Mouse (Mus musculus) hindbrain, embryonic 13.5 days (tissue): Measurements from ENCODE around the gene Cadm1. TPM values are rescaled to one million over a fixed set of nuclear protein-coding genes. Genes with fewer than 3 reads are reported as not detected.

ENCODE experiments used
- ATAC-seq: fragments of 200-750 bp; cut with Nextera tagmentation; 2 replicates; pipeline ENCODE4 v1.8.0; 2017; ENCODE audit warnings: moderate TSS enrichment; ENCODE audit not compliant: low FRiP score
- H3K27ac ChIP-seq: fragments of 300-500 bp; sonication (generic); 2 replicates; pipeline ENCODE4 v1.5.1; 2015; ENCODE audit warnings: inconsistent platforms, mild to moderate bottlenecking, moderate library complexity
- H3K27me3 ChIP-seq: fragments of 300-500 bp; sonication (generic); 2 replicates; pipeline ENCODE4 v1.6.1; 2015; ENCODE audit warnings: mild to moderate bottlenecking, inconsistent platforms
- H3K36me3 ChIP-seq: fragments of 300-500 bp; sonication (generic); 2 replicates; pipeline ENCODE4 v1.6.1; 2015; ENCODE audit warnings: mild to moderate bottlenecking, inconsistent platforms
- H3K4me1 ChIP-seq: fragments of 300-500 bp; sonication (generic); replicated peaks from 2 replicates; pipeline ENCODE4 v1.6.1; 2015; ENCODE audit warnings: inconsistent platforms
- H3K4me2 ChIP-seq: fragments of 300-500 bp; sonication (generic); 2 replicates; pipeline ENCODE4 v1.6.1; 2015; ENCODE audit warnings: inconsistent platforms, mild to moderate bottlenecking, moderate library complexity
- H3K4me3 ChIP-seq: fragments of 300-500 bp; sonication (generic); 2 replicates; pipeline ENCODE4 v1.5.1; 2015; ENCODE audit warnings: mild to moderate bottlenecking, inconsistent platforms
- H3K9ac ChIP-seq: fragments of 300-500 bp; sonication (generic); 2 replicates; pipeline ENCODE4 v1.6.1; 2015; ENCODE audit warnings: mild to moderate bottlenecking, inconsistent platforms
- H3K9me3 ChIP-seq: fragments of 300-500 bp; sonication (generic); 2 replicates; pipeline ENCODE4 v1.6.1; 2016; ENCODE audit warnings: inconsistent platforms
- WGBS: fragments of 180-500 bp; shearing (Covaris S2); methylation state at CpG from one replicate; pipeline ENCODE4 v1.1.7; 2015; 5-methylcytosine and 5-hydroxymethylcytosine counted together
- polyA plus RNA-seq: library from polyadenylated mRNA; unstranded; fragments of >200 nt; fragmentation: Nextera tagmentation; extraction: Ambion mirVana; gene quantifications from 2 replicates; pipeline ENCODE4 v1.2.1, GENCODE M21; 2015

Cadm1 gene
- polyA plus RNA-seq, 1 experiment from 2014 or later, result 180 TPM

GRCm38 (mm10) chr9:47586176-47586575 lies 56.2 kb downstream of the Cadm1 start:
- H3K27ac ChIP-seq, result no peak overlapping the region
- H3K9me3 ChIP-seq, result no peaks in the 10 kb centered on the region
- ATAC-seq, result no peak
- H3K36me3 ChIP-seq, result no peaks in the 10 kb centered on the region
- peaks cover 50% of the 10 kb centered on the region for H3K4me1 ChIP-seq
- no peaks in the 10 kb centered on the region for H3K27me3 ChIP-seq
- 60% methylated on average over 5 of the region's 5 CpGs for WGBS
- H3K4me3 ChIP-seq, result no peak overlapping the region
- no peak overlapping the region for H3K4me2 ChIP-seq
- no peak overlapping the region for H3K9ac ChIP-seq

GRCm38 (mm10) chr9:47586839-47587238 lies 56.9 kb downstream of the Cadm1 start:
- H3K27ac ChIP-seq, result no peak overlapping the region
- ATAC-seq, result no peak
- H3K9me3 ChIP-seq, result no peaks in the 10 kb centered on the region
- H3K4me2 ChIP-seq, result no peak overlapping the region
- H3K27me3 ChIP-seq, result no peaks in the 10 kb centered on the region
- H3K9ac ChIP-seq, result no peak overlapping the region
- 75% methylated on average over 8 of the region's 8 CpGs for WGBS
- no peaks in the 10 kb centered on the region for H3K36me3 ChIP-seq
- H3K4me1 ChIP-seq, result peaks cover 50% of the 10 kb centered on the region
- H3K4me3 ChIP-seq, result no peak overlapping the region

- Histone ChIP-seq H3K4me2 (no peak overlapping the region), H3K9ac (no peak overlapping the region), H3K4me1 (peaks cover 52% of the 10 kb centered on the region), H3K36me3 (no peaks in the 10 kb centered on the region), H3K27ac (no peak overlapping the region; the same call in 1 of the 2 replicates), H3K4me3 (no peak overlapping the region), H3K9me3 (no peaks in the 10 kb centered on the region), H3K27me3 (no peaks in the 10 kb centered on the region)
- WGBS, result 55% methylated on average over 7 of the region's 7 CpGs
- ATAC-seq, result no peak
These were observed 57.7 kb downstream of the Cadm1 start for GRCm38 (mm10) chr9:47587577-47588194.

- no peaks in the 10 kb centered on the region for H3K36me3 ChIP-seq
- WGBS, result 69% methylated on average over 5 of the region's 5 CpGs
- no peak overlapping the region for H3K9ac ChIP-seq
- H3K27ac ChIP-seq, result no peak overlapping the region
- no peaks in the 10 kb centered on the region for H3K9me3 ChIP-seq
- ATAC-seq, result no peak
- no peak overlapping the region for H3K4me2 ChIP-seq
- peaks cover 49% of the 10 kb centered on the region for H3K4me1 ChIP-seq
- H3K27me3 ChIP-seq, result no peaks in the 10 kb centered on the region
- no peak overlapping the region for H3K4me3 ChIP-seq
These were observed 59.9 kb downstream of the Cadm1 start for GRCm38 (mm10) chr9:47589832-47590231.

- H3K27me3 ChIP-seq, result 0 out of 2 replicates have a peak, but pooled peaks cover 2% of the 10 kb centered on the region
- H3K9me3 ChIP-seq, result no peaks in the 10 kb centered on the region
- WGBS, result 84% methylated on average over 11 of the region's 11 CpGs
- H3K4me2 ChIP-seq, result no peak overlapping the region
- no peak overlapping the region for H3K4me3 ChIP-seq
- peaks cover 42% of the 10 kb centered on the region for H3K4me1 ChIP-seq
- H3K9ac ChIP-seq, result no peak overlapping the region
- no peak for ATAC-seq
- H3K27ac ChIP-seq, result no peak overlapping the region
- H3K36me3 ChIP-seq, result no peaks in the 10 kb centered on the region
These were observed 71.6 kb downstream of the Cadm1 start for GRCm38 (mm10) chr9:47601541-47601940.

- no peaks in the 10 kb centered on the region for H3K9me3 ChIP-seq
- H3K9ac ChIP-seq, result no peak overlapping the region
- no peak for ATAC-seq
- no peak overlapping the region for H3K27ac ChIP-seq
- H3K36me3 ChIP-seq, result no peaks in the 10 kb centered on the region
- H3K27me3 ChIP-seq, result 0 out of 2 replicates have a peak, but pooled peaks cover 2% of the 10 kb centered on the region
- no peak overlapping the region for H3K4me2 ChIP-seq
- no peak overlapping the region for H3K4me3 ChIP-seq
- peaks cover 30% of the 10 kb centered on the region for H3K4me1 ChIP-seq
- WGBS, result 51% methylated on average over 4 of the region's 4 CpGs
These were observed 74.0 kb downstream of the Cadm1 start for GRCm38 (mm10) chr9:47603971-47604370.

GRCm38 (mm10) chr9:47605628-47606027 lies 75.7 kb downstream of the Cadm1 start:
- Histone ChIP-seq H3K9me3 (no peaks in the 10 kb centered on the region), H3K4me1 (peaks cover 37% of the 10 kb centered on the region), H3K9ac (no peak overlapping the region), H3K36me3 (no peaks in the 10 kb centered on the region), H3K4me2 (no peak overlapping the region), H3K27me3 (no peaks in the 10 kb centered on the region), H3K27ac (no peak overlapping the region), H3K4me3 (no peak overlapping the region)
- 84% methylated on average over 5 of the region's 5 CpGs for WGBS
- no peak for ATAC-seq

- H3K27ac ChIP-seq, result no peak overlapping the region
- no peak overlapping the region for H3K9ac ChIP-seq
- no peaks in the 10 kb centered on the region for H3K36me3 ChIP-seq
- 83% methylated on average over 7 of the region's 7 CpGs for WGBS
- H3K4me3 ChIP-seq, result no peak overlapping the region
- peaks cover 41% of the 10 kb centered on the region for H3K4me1 ChIP-seq
- H3K27me3 ChIP-seq, result no peaks in the 10 kb centered on the region
- H3K4me2 ChIP-seq, result no peak overlapping the region
- H3K9me3 ChIP-seq, result no peaks in the 10 kb centered on the region
- no peak for ATAC-seq
These were observed 78.5 kb downstream of the Cadm1 start for GRCm38 (mm10) chr9:47608441-47608840.

- no peak for ATAC-seq
- H3K36me3 ChIP-seq, result no peaks in the 10 kb centered on the region
- H3K4me3 ChIP-seq, result no peak overlapping the region
- H3K27me3 ChIP-seq, result no peaks in the 10 kb centered on the region
- H3K9me3 ChIP-seq, result no peaks in the 10 kb centered on the region
- WGBS, result 27% methylated on average over 6 of the region's 6 CpGs
- H3K27ac ChIP-seq, result no peak overlapping the region
- H3K9ac ChIP-seq, result no peak overlapping the region
- no peak overlapping the region for H3K4me2 ChIP-seq
- H3K4me1 ChIP-seq, result peaks cover 41% of the 10 kb centered on the region
These were observed 78.9 kb downstream of the Cadm1 start for GRCm38 (mm10) chr9:47608921-47609320.

GRCm38 (mm10) chr9:47609443-47609842 lies 79.5 kb downstream of the Cadm1 start:
- whole genome bisulfite sequencing, result 42% methylated on average over 4 of the region's 4 CpGs
- ATAC-seq, result no peak
- H3K27ac ChIP-seq, result no peak overlapping the region
- H3K4me2 ChIP-seq, result no peak overlapping the region
- no peaks in the 10 kb centered on the region for H3K9me3 ChIP-seq
- no peak overlapping the region for H3K4me3 ChIP-seq
- no peaks in the 10 kb centered on the region for H3K36me3 ChIP-seq
- peaks cover 43% of the 10 kb centered on the region for H3K4me1 ChIP-seq
- H3K9ac ChIP-seq, result no peak overlapping the region
- no peaks in the 10 kb centered on the region for H3K27me3 ChIP-seq

- Histone ChIP-seq H3K4me1 (peaks cover 51% of the 10 kb centered on the region), H3K9me3 (no peaks in the 10 kb centered on the region), H3K27me3 (no peaks in the 10 kb centered on the region), H3K4me3 (no peak overlapping the region), H3K27ac (no peak overlapping the region), H3K36me3 (no peaks in the 10 kb centered on the region), H3K9ac (no peak overlapping the region), H3K4me2 (no peak overlapping the region)
- no peak for ATAC-seq
- WGBS, result 61% methylated on average over 11 of the region's 11 CpGs
These were observed 80.3 kb downstream of the Cadm1 start for GRCm38 (mm10) chr9:47610316-47610715.

- Histone ChIP-seq H3K9ac (no peak overlapping the region), H3K27ac (no peak overlapping the region), H3K36me3 (no peaks in the 10 kb centered on the region), H3K4me2 (no peak overlapping the region), H3K27me3 (no peaks in the 10 kb centered on the region), H3K4me1 (peaks cover 75% of the 10 kb centered on the region), H3K4me3 (no peak overlapping the region), H3K9me3 (no peaks in the 10 kb centered on the region)
- 86% methylated on average over 13 of the region's 13 CpGs for WGBS
- ATAC-seq, result no peak
These were observed 83.0 kb downstream of the Cadm1 start for GRCm38 (mm10) chr9:47612894-47613412.

GRCm38 (mm10) chr9:47615049-47615448 lies 85.1 kb downstream of the Cadm1 start:
- no peaks in the 10 kb centered on the region for H3K27me3 ChIP-seq
- no peak overlapping the region for H3K27ac ChIP-seq
- no peaks in the 10 kb centered on the region for H3K36me3 ChIP-seq
- no peaks in the 10 kb centered on the region for H3K9me3 ChIP-seq
- peaks cover 71% of the 10 kb centered on the region for H3K4me1 ChIP-seq
- no peak for ATAC-seq
- no peak overlapping the region for H3K4me2 ChIP-seq
- H3K9ac ChIP-seq, result no peak overlapping the region
- H3K4me3 ChIP-seq, result no peak overlapping the region
- WGBS, result 48% methylated on average over 6 of the region's 6 CpGs
